Mouse (Mus musculus) CH12.LX (cell line): ENCODE results near the gene Hipk1. TPM values are rescaled to one million over a fixed set of nuclear protein-coding genes. Genes with fewer than 3 reads are reported as not detected.

Source experiments
- DNase-seq: peaks from one replicate; pipeline ENCODE4 v3.0.0-alpha.2; 2013; ENCODE audit errors: extremely low read depth
- H3K27ac ChIP-seq: 2 replicates; pipeline ENCODE4 v1.5.1; 2012; ENCODE audit warnings: low read depth, mild to moderate bottlenecking, control low read depth, moderate library complexity; ENCODE audit not compliant: insufficient read depth
- H3K27me3 ChIP-seq: replicated peaks from 2 replicates; pipeline ENCODE3; 2012; ENCODE audit warnings: inconsistent platforms
- H3K36me3 ChIP-seq, 2 experiments: replicated peaks in 1 of 2; 2 replicates each; pipeline versions ENCODE3 to v1.6.1; 2012; ENCODE audit warnings: inconsistent platforms in 1 of 2, low read length in 1 of 2, mild to moderate bottlenecking in 1 of 2, mixed read lengths in 1 of 2, moderate library complexity in 1 of 2; ENCODE audit not compliant: control insufficient read depth in 1 of 2, insufficient read depth in 1 of 2
- H3K4me1 ChIP-seq, 2 experiments: 2 replicates each; pipeline ENCODE4 v1.6.1; 2012; ENCODE audit warnings: inconsistent platforms in 1 of 2, moderate library complexity in 1 of 2; ENCODE audit not compliant: insufficient read depth in 2 of 2, control insufficient read depth in 1 of 2
- H3K4me2 ChIP-seq: 2 replicates; pipeline ENCODE4 v1.6.1; 2012; ENCODE audit warnings: low read depth, mild to moderate bottlenecking, control low read depth; ENCODE audit not compliant: poor library complexity, insufficient read depth, severe bottlenecking
- H3K4me3 ChIP-seq, 3 experiments: fragments of 150-350 bp in 1 of 3; sonication (generic) in 1 of 3; replicated peaks in 1 of 3; 2 replicates each; pipeline versions ENCODE3 to v1.5.1; 2011 to 2012; ENCODE audit warnings: low read depth in 2 of 3, low read length in 2 of 3, mild to moderate bottlenecking in 2 of 3, moderate library complexity in 2 of 3, control low read depth in 1 of 3, improper control_type of control experiment in 1 of 3, inconsistent platforms in 1 of 3, mixed read lengths in 1 of 3; ENCODE audit not compliant: poor library complexity in 1 of 3
- H3K79me2 ChIP-seq: replicated peaks from 2 replicates; pipeline ENCODE4 v1.6.1; 2012; ENCODE audit warnings: mild to moderate bottlenecking, moderate library complexity; ENCODE audit not compliant: control insufficient read depth, poor library complexity, insufficient read depth, severe bottlenecking; ENCODE audit errors: extremely low read depth
- H3K9ac ChIP-seq: 2 replicates; pipeline ENCODE4 v1.6.1; 2012; ENCODE audit warnings: low read depth, mild to moderate bottlenecking, control low read depth, moderate library complexity; ENCODE audit not compliant: insufficient read depth
- H3K9me3 ChIP-seq: replicated peaks from 2 replicates; pipeline ENCODE3; 2012; ENCODE audit warnings: low read length, inconsistent platforms, mixed read lengths
- BHLHE40 ChIP-seq: IDR thresholded peaks from 2 replicates; pipeline ENCODE4 v1.6.1; 2011; ENCODE audit warnings: mild to moderate bottlenecking, low read depth, low read length, improper control_type of control experiment
- CHD1 ChIP-seq: IDR thresholded peaks from 2 replicates; pipeline ENCODE4 v1.6.1; 2012; ENCODE audit warnings: low read depth, low read length, improper control_type of control experiment, inconsistent platforms
- CHD2 ChIP-seq: IDR thresholded peaks from 2 replicates; pipeline ENCODE4 v1.6.1; 2011; ENCODE audit warnings: low read length, improper control_type of control experiment
- CTCF ChIP-seq, 2 experiments: IDR thresholded peaks in 1 of 2; conservative IDR thresholded peaks in 1 of 2; 2 replicates each; pipeline ENCODE4 v1.5.1; 2011 to 2012; ENCODE audit warnings: low read depth in 2 of 2, low read length in 2 of 2, improper control_type of control experiment in 1 of 2, inconsistent platforms in 1 of 2, mild to moderate bottlenecking in 1 of 2, moderate library complexity in 1 of 2
- E2F4 ChIP-seq: IDR thresholded peaks from 2 replicates; pipeline ENCODE4 v1.6.1; 2011; ENCODE audit warnings: low read depth, low read length, improper control_type of control experiment; ENCODE audit not compliant: insufficient replicate concordance
- ELF1 ChIP-seq: IDR thresholded peaks from 2 replicates; pipeline ENCODE4 v1.6.1; 2014; ENCODE audit warnings: low read depth, mild to moderate bottlenecking, inconsistent platforms, low read length, improper control_type of control experiment
- EP300 ChIP-seq: IDR thresholded peaks from 2 replicates; pipeline ENCODE4 v1.6.1; 2011; ENCODE audit warnings: low read length, improper control_type of control experiment
- ETS1 ChIP-seq: conservative IDR thresholded peaks from 2 replicates; pipeline ENCODE4 v1.6.1; 2012; ENCODE audit warnings: low read depth, mild to moderate bottlenecking, inconsistent platforms, low read length, improper control_type of control experiment, moderate library complexity
- GABPA ChIP-seq: IDR thresholded peaks from 2 replicates; pipeline ENCODE4 v1.6.1; 2012; ENCODE audit warnings: low read depth, low read length, improper control_type of control experiment, inconsistent platforms; ENCODE audit not compliant: insufficient replicate concordance
- HCFC1 ChIP-seq: IDR thresholded peaks from 2 replicates; pipeline ENCODE4 v1.6.1; 2012; ENCODE audit warnings: low read depth, mild to moderate bottlenecking, inconsistent platforms, low read length, improper control_type of control experiment
- IRF4 ChIP-seq: IDR thresholded peaks from 2 replicates; pipeline ENCODE4 v1.6.1; 2014; ENCODE audit warnings: low read depth, mild to moderate bottlenecking, inconsistent platforms, low read length, improper control_type of control experiment
- JUN ChIP-seq: IDR thresholded peaks from 2 replicates; pipeline ENCODE4 v1.6.1; 2011; ENCODE audit warnings: low read depth, mild to moderate bottlenecking, low read length, improper control_type of control experiment, moderate library complexity; ENCODE audit not compliant: insufficient read depth
- KAT2A ChIP-seq: IDR thresholded peaks from 2 replicates; pipeline ENCODE4 v1.6.1; 2012; ENCODE audit warnings: low read length, improper control_type of control experiment, inconsistent platforms; ENCODE audit not compliant: insufficient replicate concordance
- MAFK ChIP-seq: IDR thresholded peaks from 2 replicates; pipeline ENCODE4 v1.6.1; 2011; ENCODE audit warnings: low read length, improper control_type of control experiment; ENCODE audit not compliant: insufficient replicate concordance
- MAX ChIP-seq: IDR thresholded peaks from 2 replicates; pipeline ENCODE4 v1.6.1; 2011; ENCODE audit warnings: low read length, improper control_type of control experiment
- MAZ ChIP-seq: IDR thresholded peaks from 2 replicates; pipeline ENCODE4 v1.6.1; 2012; ENCODE audit warnings: low read depth, mild to moderate bottlenecking, inconsistent platforms, low read length, improper control_type of control experiment, moderate library complexity
- MEF2A ChIP-seq: IDR thresholded peaks from 2 replicates; pipeline ENCODE4 v1.6.1; 2014; ENCODE audit warnings: low read depth, mild to moderate bottlenecking, inconsistent platforms, low read length, improper control_type of control experiment, borderline replicate concordance
- MXI1 ChIP-seq: IDR thresholded peaks from 2 replicates; pipeline ENCODE4 v1.6.1; 2011; ENCODE audit warnings: mild to moderate bottlenecking, low read depth, low read length, improper control_type of control experiment
- MYC ChIP-seq: IDR thresholded peaks from 2 replicates; pipeline ENCODE4 v1.6.1; 2011; ENCODE audit warnings: low read depth, mild to moderate bottlenecking, improper control_type of control experiment, low read length
- NELFE ChIP-seq: IDR thresholded peaks from 2 replicates; pipeline ENCODE4 v1.6.1; 2011; ENCODE audit warnings: low read depth, low read length, improper control_type of control experiment
- NRF1 ChIP-seq: IDR thresholded peaks from 2 replicates; pipeline ENCODE4 v1.6.1; 2014; ENCODE audit warnings: low read depth, mild to moderate bottlenecking, inconsistent platforms, low read length, improper control_type of control experiment, moderate library complexity
- PAX5 ChIP-seq: IDR thresholded peaks from 2 replicates; pipeline ENCODE4 v1.6.1; 2012; ENCODE audit warnings: low read length, inconsistent platforms, mixed read lengths
- POLR2A ChIP-seq: IDR thresholded peaks from 2 replicates; pipeline ENCODE4 v1.6.1; 2011; ENCODE audit warnings: low read depth, mild to moderate bottlenecking, improper control_type of control experiment, low read length
- POLR2AphosphoS2 ChIP-seq: IDR thresholded peaks from 2 replicates; pipeline ENCODE4 v1.6.1; 2011; ENCODE audit warnings: low read depth, low read length, improper control_type of control experiment
- RAD21 ChIP-seq: IDR thresholded peaks from 2 replicates; pipeline ENCODE4 v1.6.1; 2011; ENCODE audit warnings: low read depth, mild to moderate bottlenecking, low read length, improper control_type of control experiment, moderate library complexity
- RCOR1 ChIP-seq: conservative IDR thresholded peaks from 2 replicates; pipeline ENCODE4 v1.6.1; 2012; ENCODE audit warnings: low read depth, mild to moderate bottlenecking, inconsistent platforms, low read length, improper control_type of control experiment
- SIN3A ChIP-seq: IDR thresholded peaks from 2 replicates; pipeline ENCODE4 v1.6.1; 2012; ENCODE audit warnings: low read length, improper control_type of control experiment, inconsistent platforms
- SMC3 ChIP-seq: IDR thresholded peaks from 2 replicates; pipeline ENCODE4 v1.6.1; 2011; ENCODE audit warnings: low read depth, low read length, improper control_type of control experiment
- TBP ChIP-seq: conservative IDR thresholded peaks from 2 replicates; pipeline ENCODE4 v1.6.1; 2011; ENCODE audit warnings: low read depth, low read length, improper control_type of control experiment
- TCF12 ChIP-seq: IDR thresholded peaks from 2 replicates; pipeline ENCODE4 v1.6.1; 2014; ENCODE audit warnings: low read depth, mild to moderate bottlenecking, inconsistent platforms, low read length, improper control_type of control experiment
- UBTF ChIP-seq: IDR thresholded peaks from 2 replicates; pipeline ENCODE4 v1.6.1; 2012; ENCODE audit warnings: low read depth, mild to moderate bottlenecking, inconsistent platforms, low read length, improper control_type of control experiment, moderate library complexity
- USF1 ChIP-seq: IDR thresholded peaks from 2 replicates; pipeline ENCODE4 v1.6.1; 2014; ENCODE audit warnings: low read depth, mild to moderate bottlenecking, inconsistent platforms, low read length, improper control_type of control experiment
- USF2 ChIP-seq: conservative IDR thresholded peaks from 2 replicates; pipeline ENCODE4 v1.6.1; 2011; ENCODE audit warnings: low read depth, low read length, improper control_type of control experiment
- ZC3H11A ChIP-seq: IDR thresholded peaks from 2 replicates; pipeline ENCODE4 v1.6.1; 2012; ENCODE audit warnings: low read depth, mild to moderate bottlenecking, inconsistent platforms, low read length, improper control_type of control experiment
- ZKSCAN1 ChIP-seq: IDR thresholded peaks from 2 replicates; pipeline ENCODE4 v1.6.1; 2012; ENCODE audit warnings: low read depth, inconsistent platforms, low read length, improper control_type of control experiment, borderline replicate concordance
- ZMIZ1 ChIP-seq: IDR thresholded peaks from 2 replicates; pipeline ENCODE4 v1.6.1; 2012; ENCODE audit warnings: low read depth, mild to moderate bottlenecking, inconsistent platforms, low read length, improper control_type of control experiment
- ZNF384 ChIP-seq: IDR thresholded peaks from 2 replicates; pipeline ENCODE4 v1.6.1; 2012; ENCODE audit warnings: low read depth, low read length, improper control_type of control experiment, inconsistent platforms
- dilution Hi-C: fragments of 300-500 bp; cut with MboI; formaldehyde crosslinking; loops from 2 replicates; pipeline ENCODE4 v1.14.3; 2020; ENCODE audit warnings: low sequenced_read_pairs; ENCODE audit not compliant: extremely low pct_unique_long_range_greater_than_20kb, extremely low pct_ligation_motif_present
- in situ Hi-C: fragments of 300-500 bp; cut with MboI; formaldehyde crosslinking; loops from 3 replicates; pipeline ENCODE4 v1.14.3; 2019; ENCODE audit warnings: low sequenced_read_pairs, low pct_ligation_motif_present, low pct_unique_long_range_greater_than_20kb, mixed read lengths
- polyA plus RNA-seq: library from polyadenylated mRNA; unstranded; fragments of >175 nt; gene quantifications from 2 replicates; pipeline ENCODE4 v1.2.1, GENCODE M21; 2012; ENCODE audit warnings: low read depth; ENCODE audit not compliant: insufficient read length
- total RNA-seq, 2 experiments: library from RNA; depleted of rRNA; stranded (reverse); fragments of 300-350 nt in 1 of 2; fragments of >200 nt in 1 of 2; gene quantifications; 2 replicates each; pipeline ENCODE4 v1.2.3; 2012 to 2014

Gene Hipk1
- total and polyA plus RNA-seq, 3 experiments, result 26.2 to 35.9 (median 32.7) TPM

DNA sequence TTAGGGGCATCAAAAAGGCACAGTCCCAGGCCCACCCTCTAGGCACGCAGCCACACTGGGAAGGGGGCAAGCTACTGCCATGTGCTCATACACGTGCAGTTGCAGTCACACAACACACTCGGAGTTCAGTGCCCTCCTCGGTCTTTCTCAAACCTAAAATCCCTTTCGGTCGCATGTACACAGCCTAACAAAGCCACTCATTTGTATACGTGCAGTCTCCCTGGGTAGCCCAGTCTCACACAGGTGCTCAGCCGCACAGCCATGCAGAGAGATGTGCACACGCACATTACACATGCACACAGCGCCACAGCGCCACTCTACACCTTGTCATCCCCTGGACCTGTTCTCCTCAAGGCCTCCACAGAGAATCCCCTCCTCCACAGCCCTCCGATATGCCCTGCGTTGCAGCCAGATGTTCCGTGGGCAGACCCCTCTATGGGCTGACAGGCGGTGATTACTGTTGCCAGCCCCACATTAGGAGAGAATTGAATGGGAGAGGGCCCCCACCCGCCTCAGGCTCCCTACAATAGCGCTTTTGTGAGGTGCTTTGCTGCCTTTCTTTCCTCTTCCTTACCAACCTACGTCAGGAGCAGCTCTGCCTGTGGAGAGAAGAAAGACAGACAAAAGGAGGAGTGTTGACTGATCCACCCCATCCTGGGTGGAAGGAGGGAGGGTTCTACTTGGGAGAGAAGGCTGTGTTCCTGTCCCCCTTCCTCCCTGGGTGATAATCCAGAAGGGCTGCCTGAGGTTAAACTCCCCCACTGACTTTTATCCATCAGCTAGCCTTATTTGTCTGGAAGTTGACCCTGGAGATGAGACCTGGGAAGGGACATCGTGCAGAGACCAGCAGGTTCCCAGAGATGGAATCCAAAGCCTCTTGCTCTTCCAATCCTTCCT, 57.3 kb downstream of the Hipk1 start:
- DNase-seq, result peak; percentile 60
- Histone ChIP-seq H3K36me3 (peaks cover 0 to 9% of the 10 kb centered on the region in 2 experiments), H3K4me1 (peaks cover 23 to 80% of the 10 kb centered on the region in 2 experiments), H3K4me3 (peak overlapping the region in 1 of 3 experiments; percentile 3), H3K9ac (peak overlapping the region; percentile 25; the same call in 1 of the 2 replicates), H3K4me2 (peak overlapping the region; percentile 74), H3K27me3 (no peaks in the 10 kb centered on the region), H3K79me2 (peaks cover 6% of the 10 kb centered on the region; the same call in 1 of the 2 replicates), H3K27ac (peak overlapping the region; percentile 78; the same call in 1 of the 2 replicates), H3K9me3 (no peaks in the 10 kb centered on the region)
- in situ Hi-C loops, result loop anchor here (10.0 kb wide), 1 partner anchor 299 kb away; no protein-coding TSS in a partner anchor
- dilution Hi-C loops, result no loop called here
- TF ChIP-seq GABPA (no peak), SIN3A (peak; percentile 60; the same call in 1 of the 2 replicates), ETS1 (peak; percentile 53), SMC3 (peak; percentile 20; the same call in 1 of the 2 replicates), ZMIZ1 (no peak), CHD1 (no peak), RCOR1 (no peak), EP300 (no peak), USF1 (no peak), CTCF (conservative IDR thresholded peaks at IDR 0.05 in 1 of 2, IDR thresholded peaks at IDR 0.05 in 1 of 2; ENCODE audit: low read depth in 2 of 2, low read length in 2 of 2) (peak in 1 of 2 experiments; percentile 43; a peak in 2 of 4 replicates), HCFC1 (no peak), USF2 (no peak), MEF2A (0 out of 2 replicates have a peak, but pooled peaks have one; percentile 44), UBTF (no peak), RAD21 (peak; percentile 5; the same call in 1 of the 2 replicates), PAX5 (no peak), ZC3H11A (no peak), IRF4 (peak; percentile 54; the same call in 1 of the 2 replicates), TBP (no peak), POLR2AphosphoS2 (no peak), TCF12 (peak; percentile 71), E2F4 (no peak), MXI1 (peak; percentile 85), ELF1 (peak; percentile 24; the same call in 1 of the 2 replicates), CHD2 (no peak), ZNF384 (no peak), JUN (no peak; the same call in 1 of the 2 replicates), MYC (peak; percentile 98), KAT2A (no peak), NELFE (no peak), BHLHE40 (peak; percentile 86), NRF1 (peak; percentile 49), MAX (peak; percentile 93), MAFK (no peak), MAZ (no peak), POLR2A (0 out of 2 replicates have a peak, but pooled peaks have one; percentile 22), ZKSCAN1 (no peak)
